Mouse (Mus musculus): Measurements from ENCODE around the gene Edem1. TPM values are rescaled to one million over a fixed set of nuclear protein-coding genes. Genes with fewer than 3 reads are reported as not detected.

Edem1 gene
- polyA plus RNA-seq (2017; shearing (Covaris generic)) = 10 to 100 TPM; 41.7 to 94.3 (median 61.0) TPM

DNA sequence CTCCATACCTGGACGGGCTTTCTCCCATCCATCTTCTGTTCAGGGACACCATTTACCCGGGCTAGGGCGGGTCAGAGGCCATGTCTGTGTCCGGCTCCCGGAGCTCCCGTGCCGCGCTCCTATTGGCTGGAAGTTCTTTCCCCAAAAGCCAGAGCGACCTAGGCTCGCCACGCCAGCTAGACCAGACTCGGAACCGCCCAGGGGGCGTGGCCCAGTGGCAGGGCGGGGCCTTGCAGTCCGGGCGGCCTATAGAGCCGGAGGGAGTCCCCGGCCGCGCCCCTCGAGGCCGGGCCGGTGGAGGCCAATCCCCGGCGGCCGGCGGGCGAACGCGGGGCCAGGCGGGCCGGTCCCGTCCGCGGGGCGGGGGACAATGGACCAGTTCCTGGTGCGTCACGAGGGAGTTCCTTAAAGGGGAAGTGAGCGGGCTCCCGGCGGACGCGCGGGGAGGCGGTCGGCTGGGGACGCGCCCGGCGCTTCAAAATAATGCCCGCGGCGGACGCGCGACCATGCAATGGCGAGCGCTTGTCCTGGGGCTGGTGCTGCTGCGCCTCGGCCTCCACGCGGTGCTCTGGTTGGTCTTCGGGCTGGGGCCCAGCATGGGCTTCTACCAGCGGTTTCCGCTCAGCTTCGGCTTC lies at the start of gene Edem1:
TSS of gene Edem1 (plus strand) at position 408 of the 635 bp plus-strand sequence.
- ATAC-seq = peak; percentile 80

- ATAC-seq = no peak
These were observed 46.6 kb upstream of the Edem1 start for GRCm38 (mm10) chr6:108781865-108782264.

- ATAC-seq = peak; percentile 84
These were observed 45.8 kb upstream of the Edem1 start, which contains the start of gene Arl8b for GRCm38 (mm10) chr6:108782526-108783183. Gene Arl8b, plus strand, starts transcription at chr6:108783099.

- peak; percentile 37 for ATAC-seq
These were observed 45.1 kb upstream of the Edem1 start for GRCm38 (mm10) chr6:108783184-108783881.

- ATAC-seq = no peak
These were observed 44.4 kb upstream of the Edem1 start for GRCm38 (mm10) chr6:108784056-108784455.

GRCm38 (mm10) chr6:108784796-108785195 lies 43.6 kb upstream of the Edem1 start:
- peak; percentile 46 for ATAC-seq

DNA sequence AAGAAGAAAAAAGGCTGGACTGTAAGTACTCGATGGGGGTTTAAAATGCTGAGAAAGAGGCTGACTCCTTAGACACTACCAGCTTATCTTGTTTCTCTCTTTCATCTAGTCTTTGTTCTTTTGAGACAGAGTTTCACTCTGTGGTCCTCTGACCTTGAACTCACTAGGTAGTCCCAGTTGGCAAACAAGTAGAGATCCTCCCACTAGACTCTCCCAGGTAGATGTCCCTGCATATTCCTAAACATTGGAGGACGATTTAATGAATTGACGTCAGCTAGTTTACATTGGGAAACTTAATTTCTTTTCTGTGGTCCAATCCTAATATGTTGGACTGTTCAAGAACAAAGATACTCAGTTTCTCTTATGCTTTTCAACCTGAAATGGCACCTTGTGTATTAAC lies 42.9 kb upstream of the Edem1 start:
- no peak for ATAC-seq

GRCm38 (mm10) chr6:108791498-108791897 lies 36.9 kb upstream of the Edem1 start:
- no peak for ATAC-seq

DNA sequence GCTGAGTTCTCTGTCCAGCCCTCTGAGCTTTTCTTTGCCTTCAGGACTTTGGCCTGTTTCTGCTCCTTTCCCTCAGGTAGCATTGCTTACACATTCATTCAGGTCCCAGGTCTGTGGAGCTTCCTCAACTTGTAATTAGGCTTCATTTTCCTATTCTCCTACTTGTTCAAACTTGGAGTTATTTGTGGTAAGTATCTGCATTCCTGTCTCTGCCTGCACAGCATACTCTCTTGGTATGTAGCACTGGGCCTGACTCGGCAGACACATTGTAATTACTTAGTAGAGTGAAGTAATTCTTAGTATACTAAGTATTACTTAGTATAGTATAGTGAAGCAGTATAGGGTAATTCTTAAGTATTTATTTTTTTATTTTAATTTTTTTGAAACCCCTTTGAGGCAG lies 32.5 kb upstream of the Edem1 start:
- ATAC-seq = no peak

GRCm38 (mm10) chr6:108796706-108797105 lies 31.7 kb upstream of the Edem1 start:
- ATAC-seq = no peak

GRCm38 (mm10) chr6:108805194-108805593 lies 23.2 kb upstream of the Edem1 start:
- ATAC-seq = no peak

DNA sequence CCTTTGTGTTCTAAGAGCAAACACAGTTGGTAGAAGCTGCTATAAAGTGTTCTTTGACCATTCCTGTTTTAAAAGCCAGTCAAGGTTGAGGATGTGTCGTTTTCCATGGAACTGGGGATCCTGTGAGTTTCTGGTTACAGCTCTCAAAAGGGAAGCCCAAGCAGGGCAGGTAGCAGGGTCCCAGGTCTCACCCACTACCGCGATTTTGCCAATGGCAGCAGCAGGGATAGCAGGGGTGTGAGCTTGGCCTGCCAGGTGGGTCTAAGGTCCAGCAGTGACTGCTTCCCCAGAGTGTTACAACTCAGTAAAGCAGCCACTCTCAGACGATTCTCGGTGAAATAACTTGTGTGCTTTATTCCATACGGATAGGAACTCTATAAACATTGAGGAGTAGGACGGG lies 22.6 kb upstream of the Edem1 start:
- ATAC-seq = no peak

GRCm38 (mm10) chr6:108807446-108807845 lies 21.0 kb upstream of the Edem1 start:
- no peak for ATAC-seq

DNA sequence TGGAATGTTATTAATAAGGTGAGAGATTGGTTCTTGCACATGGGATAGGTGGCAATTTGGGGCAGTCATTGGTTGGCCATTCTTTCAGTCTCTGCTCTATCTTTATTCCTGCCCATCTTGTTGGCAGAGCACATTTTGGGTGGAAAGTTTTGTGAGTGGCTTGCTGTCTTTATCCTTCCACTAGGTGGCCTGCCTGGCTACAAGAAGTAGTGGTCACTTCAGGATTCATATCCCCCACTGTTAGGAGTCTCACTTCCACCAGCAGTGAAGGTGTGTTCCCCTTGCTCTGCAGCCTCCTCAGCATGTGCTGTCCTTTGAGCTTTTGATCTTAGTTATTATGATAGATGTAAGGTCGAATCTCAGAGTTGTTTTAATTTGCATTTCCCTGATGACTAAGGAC lies 19.7 kb upstream of the Edem1 start:
- peak; percentile 30 for ATAC-seq

DNA sequence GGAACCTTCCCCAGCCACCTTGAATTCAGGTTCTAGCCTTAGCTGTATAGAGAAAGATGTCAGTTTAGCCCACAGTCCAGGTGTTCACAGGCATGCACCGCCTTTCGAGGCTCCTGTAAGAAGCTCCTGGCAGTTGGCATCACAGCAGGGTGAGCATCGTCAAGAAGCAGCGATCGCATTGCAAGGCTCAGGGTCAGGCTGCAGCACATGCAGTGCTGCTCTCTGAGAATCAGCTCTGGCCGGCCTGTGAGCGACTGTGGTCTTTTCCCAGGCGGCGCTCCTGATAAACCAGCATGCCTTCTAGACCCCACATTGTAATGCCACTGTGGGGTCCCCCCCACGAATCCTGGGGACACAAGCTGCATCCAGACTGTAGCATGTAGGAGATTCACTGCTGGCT lies 18.2 kb upstream of the Edem1 start:
- ATAC-seq = no peak

- no peak for ATAC-seq
These were observed 16.3 kb upstream of the Edem1 start for GRCm38 (mm10) chr6:108812134-108812533.

GRCm38 (mm10) chr6:108817510-108817909 lies 10.9 kb upstream of the Edem1 start:
- no peak for ATAC-seq

- ATAC-seq = no peak
These were observed 3.5 kb upstream of the Edem1 start for GRCm38 (mm10) chr6:108824816-108825545.

- no peak for ATAC-seq
These were observed 2.4 kb upstream of the Edem1 start for GRCm38 (mm10) chr6:108826070-108826469.

DNA sequence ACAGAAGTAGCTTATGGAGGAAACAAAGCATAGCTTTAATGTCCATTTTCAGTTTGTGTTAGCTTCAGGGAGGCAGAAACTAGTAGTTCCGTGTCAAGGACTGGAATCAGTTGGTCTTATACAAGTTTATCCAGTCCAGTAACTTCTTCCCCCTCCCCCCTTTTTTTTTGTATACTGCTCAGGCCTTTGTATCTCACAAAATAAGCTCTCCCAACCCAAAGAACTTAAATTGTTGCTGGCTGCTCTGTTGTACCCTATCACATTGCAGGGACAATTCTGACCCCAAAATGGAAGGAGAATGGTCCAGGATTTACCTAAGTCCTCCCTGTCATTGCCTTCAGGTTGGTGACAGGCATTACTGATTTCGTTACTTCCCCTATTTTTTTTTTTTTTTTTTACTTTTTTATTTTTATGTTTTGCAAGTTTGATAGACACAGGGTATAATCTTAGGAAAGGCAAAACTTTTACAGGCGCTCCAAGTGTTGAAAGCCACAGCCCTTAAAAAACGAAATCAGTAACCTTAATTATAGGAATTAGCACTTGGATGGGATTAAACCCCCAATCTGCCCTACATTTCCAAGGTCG lies 1.0 kb upstream of the Edem1 start:
- no peak for ATAC-seq

DNA sequence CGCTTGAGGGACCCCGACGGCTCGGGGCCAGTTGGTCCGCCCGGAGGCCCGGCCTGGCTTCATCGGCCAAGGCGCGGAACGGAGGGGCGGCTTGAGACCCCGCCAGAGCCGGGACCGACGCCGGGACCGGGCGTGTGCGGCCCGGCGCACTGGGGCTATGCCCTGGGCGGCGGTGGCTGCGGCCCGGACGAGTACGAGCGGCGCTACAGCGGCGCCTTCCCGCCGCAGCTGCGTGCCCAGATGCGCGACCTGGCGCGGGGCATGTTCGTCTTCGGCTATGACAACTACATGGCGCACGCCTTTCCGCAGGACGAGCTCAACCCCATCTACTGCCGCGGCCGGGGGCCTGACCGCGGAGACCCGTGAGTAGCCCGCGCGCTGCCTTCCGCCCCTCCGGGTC lies 431 bp downstream of the Edem1 start:
- peak; percentile 26 for ATAC-seq

Data from inflammation-experienced regulatory T-cells, adult 6 months (primary cell).